Mouse (Mus musculus): ENCODE measurements around the gene Hebp1.

DNA sequence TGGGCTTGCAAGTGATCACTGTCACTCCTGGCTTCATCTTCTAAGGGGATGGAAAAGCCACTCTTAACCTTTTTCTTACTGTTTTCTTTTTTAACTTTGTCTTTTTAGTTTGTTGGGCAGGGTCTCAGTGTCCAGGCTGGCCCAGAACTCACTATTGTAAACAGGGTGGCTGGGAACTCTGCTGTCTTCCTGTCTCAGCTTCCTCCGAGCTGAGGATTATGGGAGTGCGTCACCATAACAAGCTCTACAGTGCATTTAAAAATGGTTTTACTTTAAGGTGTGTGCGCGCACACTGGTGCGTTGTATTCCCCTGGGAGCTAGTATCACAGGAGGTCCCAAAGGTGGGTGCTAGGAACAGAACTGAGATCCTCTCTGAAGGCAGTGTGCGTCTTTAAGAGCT is 29.4 kb downstream of the Hebp1 start:
- TF ChIP-seq POLR2A (IDR thresholded peaks at IDR 0.05; ENCODE audit: insufficient read depth, low read depth, low read length) (no peak), CTCF (IDR thresholded peaks at IDR 0.05) (no peak)

Data from heart, adult 2 months (tissue).